Mouse (Mus musculus): ENCODE results near the gene Slc34a2. TPM values are rescaled to one million over a fixed set of nuclear protein-coding genes. Genes with fewer than 3 reads are reported as not detected.

Slc34a2 gene
- polyA plus RNA-seq, 1 experiment from 2014 or later: not detected

GRCm38 (mm10) chr5:53047951-53048350 lies 10.1 kb downstream of the Slc34a2 start:
- Histone ChIP-seq H3K9me3 (replicated peaks) (no peaks in the 10 kb centered on the region), H3K4me3 (no peak overlapping the region), H3K27ac (replicated peaks) (no peak overlapping the region), H3K27me3 (ENCODE audit: low read depth, poor library complexity, severe bottlenecking) (peaks cover 42% of the 10 kb centered on the region), H3K36me3 (no peaks in the 10 kb centered on the region), H3K4me1 (peaks cover 17% of the 10 kb centered on the region)
- DNase-seq (ENCODE audit: low spot score): no peak
- WGBS: 15% methylated on average over 6 of the region's 6 CpGs

DNA sequence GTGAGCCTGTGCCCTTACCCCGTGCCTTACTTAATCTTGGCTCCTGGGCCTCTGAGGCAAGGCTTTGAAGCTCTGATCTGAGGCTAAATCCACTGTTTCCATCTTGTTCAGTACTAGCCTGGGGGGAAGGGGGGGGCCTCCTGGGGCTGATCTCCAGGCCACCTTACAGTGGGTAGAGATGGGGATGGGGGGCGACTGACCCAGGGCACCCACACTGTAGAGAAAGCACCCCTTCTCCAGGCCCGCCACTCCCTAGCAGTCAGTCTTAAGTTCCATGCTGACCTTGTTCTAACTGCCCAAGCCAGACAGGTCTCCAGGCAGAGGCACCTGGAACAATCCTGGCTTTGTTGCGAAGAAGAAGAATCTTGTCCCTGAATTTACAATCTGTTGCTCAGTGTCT lies 10.7 kb downstream of the Slc34a2 start:
- H3K36me3 ChIP-seq: no peaks in the 10 kb centered on the region
- 20% methylated on average over 4 of the region's 4 CpGs for WGBS
- peak overlapping the region; percentile 53 for H3K4me3 ChIP-seq
- no peak overlapping the region for H3K27ac ChIP-seq (replicated peaks)
- no peaks in the 10 kb centered on the region for H3K9me3 ChIP-seq (replicated peaks)
- peaks cover 42% of the 10 kb centered on the region for H3K27me3 ChIP-seq (ENCODE audit: low read depth, poor library complexity, severe bottlenecking)
- DNase-seq (ENCODE audit: low spot score): no peak
- peaks cover 17% of the 10 kb centered on the region for H3K4me1 ChIP-seq

DNA sequence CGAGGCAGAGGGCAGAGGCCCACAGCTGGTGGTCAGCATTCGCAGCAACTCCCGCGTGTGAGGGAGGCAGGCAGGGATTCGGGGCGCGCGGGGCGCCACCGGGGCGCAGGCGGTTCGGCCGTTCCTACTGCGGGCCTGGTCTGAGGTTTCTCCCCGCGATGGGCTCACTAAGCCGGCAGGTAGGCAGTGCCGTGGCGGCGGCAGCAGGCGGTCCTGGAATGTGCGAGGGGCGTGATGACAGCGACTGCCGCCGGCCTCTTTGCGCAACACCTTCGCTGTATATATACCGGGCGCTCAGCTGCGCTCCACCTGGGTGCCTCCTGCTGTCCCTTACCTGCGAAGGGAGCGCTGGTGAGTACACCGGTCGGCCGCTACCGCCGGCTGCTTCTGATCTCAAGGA lies 11.2 kb downstream of the Slc34a2 start:
- peak; percentile 20 for DNase-seq (ENCODE audit: low spot score)
- Histone ChIP-seq H3K9me3 (replicated peaks) (no peaks in the 10 kb centered on the region), H3K27ac (replicated peaks) (no peak overlapping the region), H3K27me3 (ENCODE audit: low read depth, poor library complexity, severe bottlenecking) (peaks cover 42% of the 10 kb centered on the region), H3K4me3 (peak overlapping the region; percentile 53), H3K4me1 (peaks cover 17% of the 10 kb centered on the region), H3K36me3 (no peaks in the 10 kb centered on the region)
- 1% methylated on average over 39 of the region's 39 CpGs for WGBS

- Histone ChIP-seq H3K9me3 (replicated peaks) (no peaks in the 10 kb centered on the region), H3K27ac (replicated peaks) (no peak overlapping the region), H3K4me1 (peaks cover 17% of the 10 kb centered on the region), H3K4me3 (no peak overlapping the region), H3K27me3 (ENCODE audit: low read depth, poor library complexity, severe bottlenecking) (peaks cover 42% of the 10 kb centered on the region), H3K36me3 (no peaks in the 10 kb centered on the region)
- WGBS: 26% methylated on average over 1 of the region's 1 CpGs
- no peak for DNase-seq (ENCODE audit: low spot score)
These were observed 13.1 kb downstream of the Slc34a2 start for GRCm38 (mm10) chr5:53050963-53051362.

GRCm38 (mm10) chr5:53053246-53053645 lies 15.4 kb downstream of the Slc34a2 start:
- WGBS: 81% methylated on average over 2 of the region's 2 CpGs
- H3K9me3 ChIP-seq (replicated peaks): no peaks in the 10 kb centered on the region
- no peak overlapping the region for H3K27ac ChIP-seq (replicated peaks)
- no peaks in the 10 kb centered on the region for H3K36me3 ChIP-seq
- peaks cover 36% of the 10 kb centered on the region for H3K27me3 ChIP-seq (ENCODE audit: low read depth, poor library complexity, severe bottlenecking)
- H3K4me3 ChIP-seq: no peak overlapping the region
- H3K4me1 ChIP-seq: peaks cover 13% of the 10 kb centered on the region
- DNase-seq (ENCODE audit: low spot score): no peak

- no peaks in the 10 kb centered on the region for H3K9me3 ChIP-seq (replicated peaks)
- 92% methylated on average over 9 of the region's 9 CpGs for WGBS
- H3K4me1 ChIP-seq: no peaks in the 10 kb centered on the region
- H3K27ac ChIP-seq (replicated peaks): no peak overlapping the region
- no peaks in the 10 kb centered on the region for H3K27me3 ChIP-seq (ENCODE audit: low read depth, poor library complexity, severe bottlenecking)
- H3K4me3 ChIP-seq: no peak overlapping the region
- DNase-seq (ENCODE audit: low spot score): no peak
- no peaks in the 10 kb centered on the region for H3K36me3 ChIP-seq
These were observed 23.8 kb downstream of the Slc34a2 start for GRCm38 (mm10) chr5:53061532-53062130.

DNA sequence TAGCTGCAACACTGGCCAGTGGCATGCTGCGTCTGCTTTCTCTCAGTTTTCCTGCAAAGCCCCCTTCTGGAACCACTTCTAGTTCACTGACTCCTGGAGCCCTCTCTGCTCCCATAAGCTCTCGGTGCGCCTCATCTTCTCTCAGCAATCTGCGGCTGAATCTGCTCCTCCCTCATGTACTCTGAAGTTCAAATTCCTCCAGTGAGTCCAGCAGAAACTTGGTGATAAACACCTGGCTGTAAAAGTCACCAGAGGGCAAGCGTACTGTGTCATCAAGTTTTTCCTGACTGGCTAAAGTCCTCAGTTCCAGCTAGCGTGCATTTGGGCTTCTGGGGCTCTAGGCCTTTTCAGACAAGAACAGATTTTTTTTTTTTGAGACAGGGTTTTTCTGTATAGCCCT lies 36.7 kb downstream of the Slc34a2 start:
- Histone ChIP-seq H3K9me3 (replicated peaks) (no peaks in the 10 kb centered on the region), H3K36me3 (no peaks in the 10 kb centered on the region), H3K4me3 (no peak overlapping the region), H3K27ac (replicated peaks) (no peak overlapping the region), H3K4me1 (no peaks in the 10 kb centered on the region), H3K27me3 (ENCODE audit: low read depth, poor library complexity, severe bottlenecking) (no peaks in the 10 kb centered on the region)
- DNase-seq (ENCODE audit: low spot score): no peak
- WGBS: 88% methylated on average over 6 of the region's 6 CpGs

- Histone ChIP-seq H3K27me3 (ENCODE audit: low read depth, poor library complexity, severe bottlenecking) (no peaks in the 10 kb centered on the region), H3K9me3 (replicated peaks) (no peaks in the 10 kb centered on the region), H3K27ac (replicated peaks) (no peak overlapping the region), H3K4me1 (no peaks in the 10 kb centered on the region), H3K36me3 (no peaks in the 10 kb centered on the region), H3K4me3 (no peak overlapping the region)
- DNase-seq (ENCODE audit: low spot score): no peak
- 74% methylated on average over 4 of the region's 4 CpGs for whole genome bisulfite sequencing
These were observed 40.6 kb downstream of the Slc34a2 start for GRCm38 (mm10) chr5:53078453-53078852.

DNA sequence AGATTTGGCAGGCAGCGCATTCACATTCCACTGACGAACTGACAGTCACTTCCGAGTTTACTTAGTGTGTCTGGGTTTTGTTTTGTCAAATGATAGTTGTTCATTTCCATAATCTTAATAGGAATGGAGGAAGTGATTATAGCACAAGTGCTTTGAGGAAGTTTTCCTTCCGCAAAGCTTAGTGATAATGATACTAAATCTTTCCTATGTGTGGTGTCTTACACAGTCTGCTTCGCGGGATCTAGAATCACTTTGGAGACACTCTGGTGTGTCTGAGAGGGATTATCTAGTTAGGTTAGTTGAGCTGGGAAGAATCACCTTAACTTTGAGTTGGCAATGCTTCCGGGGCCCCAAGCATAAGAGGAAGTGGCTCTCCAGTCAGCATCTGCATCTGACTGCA lies 49.6 kb downstream of the Slc34a2 start:
- no peaks in the 10 kb centered on the region for H3K27me3 ChIP-seq (ENCODE audit: low read depth, poor library complexity, severe bottlenecking)
- no peak for DNase-seq (ENCODE audit: low spot score)
- 92% methylated on average over 7 of the region's 7 CpGs for WGBS

DNA sequence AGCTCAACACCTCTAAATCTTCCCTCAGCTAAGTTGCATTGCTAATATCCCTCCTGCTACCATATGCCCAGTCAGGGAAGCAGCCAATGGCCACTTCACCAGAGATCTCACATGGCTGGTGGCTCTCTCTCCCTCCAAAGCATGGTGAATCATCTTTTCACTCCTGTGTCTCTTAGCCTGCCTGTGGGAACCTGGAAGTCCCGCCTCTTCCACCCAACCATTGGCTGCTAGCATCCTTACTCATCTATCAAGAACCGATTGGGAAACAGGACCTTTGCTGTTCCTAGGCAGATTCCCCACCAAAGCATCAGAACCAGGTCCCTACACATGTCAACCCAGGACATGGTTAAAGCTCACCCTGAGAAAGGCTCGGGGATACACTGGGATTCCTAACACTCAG lies 53.5 kb downstream of the Slc34a2 start:
- Histone ChIP-seq H3K4me3 (no peak overlapping the region), H3K27ac (replicated peaks) (no peak overlapping the region), H3K36me3 (no peaks in the 10 kb centered on the region), H3K27me3 (ENCODE audit: low read depth, poor library complexity, severe bottlenecking) (no peaks in the 10 kb centered on the region), H3K9me3 (replicated peaks) (no peaks in the 10 kb centered on the region), H3K4me1 (no peaks in the 10 kb centered on the region)
- WGBS: 77% methylated on average over 3 of the region's 3 CpGs
- no peak for DNase-seq (ENCODE audit: low spot score)

More for the DNA sequence above, 49.6 kb downstream of the Slc34a2 start:
- H3K36me3 ChIP-seq: no peaks in the 10 kb centered on the region
- H3K4me3 ChIP-seq: no peak overlapping the region
- H3K4me1 ChIP-seq: no peaks in the 10 kb centered on the region
- no peak overlapping the region for H3K27ac ChIP-seq (replicated peaks)
- no peaks in the 10 kb centered on the region for H3K9me3 ChIP-seq (replicated peaks)

- no peak overlapping the region for H3K4me3 ChIP-seq
- no peaks in the 10 kb centered on the region for H3K36me3 ChIP-seq
- no peak for DNase-seq (ENCODE audit: low spot score)
- H3K27ac ChIP-seq (replicated peaks): no peak overlapping the region
- no peaks in the 10 kb centered on the region for H3K9me3 ChIP-seq (replicated peaks)
- no peaks in the 10 kb centered on the region for H3K27me3 ChIP-seq (ENCODE audit: low read depth, poor library complexity, severe bottlenecking)
- WGBS: 88% methylated on average over 12 of the region's 12 CpGs
- no peaks in the 10 kb centered on the region for H3K4me1 ChIP-seq
These were observed 64.1 kb downstream of the Slc34a2 start for GRCm38 (mm10) chr5:53101848-53102473.

- Histone ChIP-seq H3K4me3 (no peak overlapping the region), H3K9me3 (replicated peaks) (no peaks in the 10 kb centered on the region), H3K27ac (replicated peaks) (no peak overlapping the region), H3K4me1 (no peaks in the 10 kb centered on the region), H3K36me3 (no peaks in the 10 kb centered on the region), H3K27me3 (ENCODE audit: low read depth, poor library complexity, severe bottlenecking) (no peaks in the 10 kb centered on the region)
- 81% methylated on average over 13 of the region's 13 CpGs for WGBS
- no peak for DNase-seq (ENCODE audit: low spot score)
These were observed 66.4 kb downstream of the Slc34a2 start for GRCm38 (mm10) chr5:53104177-53104855.

DNA sequence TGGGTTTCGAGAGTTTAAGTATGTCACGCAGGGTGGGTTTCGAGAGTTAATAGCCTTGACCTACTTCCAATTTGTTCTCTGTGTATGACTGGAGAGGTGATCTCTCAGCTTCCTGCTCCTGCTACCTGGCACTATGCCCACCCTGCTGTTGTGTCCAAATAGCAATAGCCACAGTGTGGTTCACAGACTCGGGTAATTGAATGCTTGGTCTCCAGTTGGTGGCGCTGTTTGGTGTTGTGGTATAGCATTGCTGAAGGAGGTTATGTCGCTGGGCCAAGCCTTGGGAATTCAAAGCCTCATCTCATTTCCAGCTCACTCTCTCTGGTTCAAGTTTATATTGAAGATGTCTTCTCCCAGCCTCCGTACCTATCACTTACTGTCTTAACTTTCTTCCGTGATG lies 67.8 kb downstream of the Slc34a2 start:
- no peak overlapping the region for H3K27ac ChIP-seq (replicated peaks)
- H3K9me3 ChIP-seq (replicated peaks): no peaks in the 10 kb centered on the region
- no peaks in the 10 kb centered on the region for H3K36me3 ChIP-seq
- 77% methylated on average over 8 of the region's 8 CpGs for WGBS
- H3K27me3 ChIP-seq (ENCODE audit: low read depth, poor library complexity, severe bottlenecking): no peaks in the 10 kb centered on the region
- H3K4me1 ChIP-seq: peaks cover 8% of the 10 kb centered on the region
- DNase-seq (ENCODE audit: low spot score): no peak
- H3K4me3 ChIP-seq: no peak overlapping the region
